Mouse (Mus musculus) thymus, postnatal 14 days (tissue): ENCODE results near the gene Gm49383.
"Not testable (repeated sequence)": the region's sequence is repeated elsewhere in the genome, so short reads cannot be mapped to it uniquely, and the experiment has no call there.

Experiments
- DNase-seq: peaks from one replicate; pipeline ENCODE4 v3.0.0; 2021

Gene Gm49383

DNA sequence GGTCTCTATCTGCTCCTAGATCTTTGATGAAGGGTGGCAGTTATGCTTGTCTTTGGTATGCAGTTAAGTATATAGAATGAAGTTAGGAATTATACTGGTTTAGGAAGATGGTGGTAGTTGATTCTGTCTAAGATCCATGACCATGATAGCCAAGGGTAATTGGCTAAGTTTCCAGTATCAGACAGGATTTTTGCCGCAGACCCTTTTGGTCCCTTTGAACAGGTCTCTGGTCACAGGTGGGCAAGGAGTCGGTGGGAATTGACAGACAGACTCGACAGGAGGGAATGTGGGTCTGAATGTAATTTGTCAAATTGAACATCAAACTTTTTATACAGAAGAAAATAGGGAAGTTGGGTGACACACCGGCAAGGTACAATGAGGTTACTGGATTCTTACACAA lies 33.3 kb downstream of the Gm49383 start:
- not testable (repeated sequence) for DNase-seq

DNA sequence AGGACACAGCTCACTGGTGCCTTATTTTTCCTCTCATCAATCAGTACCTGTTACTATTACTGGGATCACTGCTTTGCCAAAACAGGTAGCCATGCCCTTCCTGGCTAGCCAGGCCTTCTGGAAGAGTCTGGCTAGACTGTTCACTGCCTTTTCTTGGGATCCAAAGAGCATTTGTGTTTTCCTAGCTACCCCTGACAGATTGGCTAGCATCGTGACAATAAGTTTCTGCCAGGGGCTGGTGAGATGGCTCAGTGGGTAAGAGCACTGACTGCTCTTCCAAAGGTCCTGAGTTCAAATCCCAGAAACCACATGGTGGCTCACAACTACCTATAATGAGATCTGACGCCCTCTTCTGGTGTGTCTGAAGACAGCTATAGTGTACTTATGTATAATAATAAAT lies 36.2 kb downstream of the Gm49383 start:
- DNase-seq = not testable (repeated sequence)

DNA sequence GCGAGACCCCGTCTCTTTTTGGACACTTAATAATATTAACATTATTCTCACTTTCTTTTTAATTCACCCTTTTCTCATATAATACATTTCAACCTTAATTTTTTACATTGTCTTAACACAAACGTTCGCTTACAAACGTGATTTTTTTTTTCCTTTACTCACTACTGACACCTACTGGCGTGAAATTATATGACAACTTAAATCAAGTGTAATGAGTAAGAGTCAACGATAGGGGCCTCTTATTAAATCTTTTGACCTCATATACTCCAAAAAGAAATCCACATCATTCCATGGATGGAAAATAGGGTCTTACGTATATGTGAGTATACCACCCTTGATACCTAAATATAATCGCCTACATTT lies 37.3 kb downstream of the Gm49383 start:
- DNase-seq = no peak

DNA sequence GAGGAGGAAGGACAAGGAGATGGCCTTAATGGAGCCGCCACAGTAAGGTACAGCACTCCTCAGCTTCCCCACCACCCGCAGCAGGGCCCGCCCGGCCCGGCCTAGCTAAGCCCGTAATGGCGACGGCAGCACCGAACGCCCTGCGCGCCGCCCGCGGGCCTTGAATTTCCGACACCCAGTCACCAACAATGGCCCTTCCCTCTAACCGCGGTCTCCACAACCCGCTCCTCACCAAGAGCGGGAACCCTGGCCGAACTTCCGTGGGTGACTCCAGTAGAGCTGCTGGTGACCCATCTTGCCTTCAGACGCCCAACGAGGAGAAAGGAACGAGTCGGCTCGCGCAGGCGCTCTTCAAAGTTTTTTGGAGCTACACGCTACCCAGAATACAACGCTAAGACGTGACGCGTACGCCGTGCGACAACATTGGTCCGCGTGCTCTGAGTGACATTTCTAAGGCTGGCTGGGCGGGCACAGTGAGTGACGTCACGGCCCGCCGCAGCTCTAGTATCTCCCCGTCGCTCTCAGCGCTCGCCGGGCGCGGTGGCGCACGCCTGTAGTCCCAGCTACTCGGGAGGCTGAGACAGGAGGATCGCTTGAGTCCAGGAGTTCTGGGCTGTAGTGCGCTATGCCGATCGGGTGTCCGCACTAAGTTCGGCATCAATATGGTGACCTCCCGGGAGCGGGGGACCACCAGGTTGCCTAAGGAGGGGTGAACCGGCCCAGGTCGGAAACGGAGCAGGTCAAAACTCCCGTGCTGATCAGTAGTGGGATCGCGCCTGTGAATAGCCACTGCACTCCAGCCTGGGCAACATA lies 37.9 kb downstream of the Gm49383 start, which contains the start of gene Rps29:
Gene Rps29, minus strand, starts transcription at position 422 of the 813 bp plus-strand sequence.
- peak; percentile 96 for DNase-seq

DNA sequence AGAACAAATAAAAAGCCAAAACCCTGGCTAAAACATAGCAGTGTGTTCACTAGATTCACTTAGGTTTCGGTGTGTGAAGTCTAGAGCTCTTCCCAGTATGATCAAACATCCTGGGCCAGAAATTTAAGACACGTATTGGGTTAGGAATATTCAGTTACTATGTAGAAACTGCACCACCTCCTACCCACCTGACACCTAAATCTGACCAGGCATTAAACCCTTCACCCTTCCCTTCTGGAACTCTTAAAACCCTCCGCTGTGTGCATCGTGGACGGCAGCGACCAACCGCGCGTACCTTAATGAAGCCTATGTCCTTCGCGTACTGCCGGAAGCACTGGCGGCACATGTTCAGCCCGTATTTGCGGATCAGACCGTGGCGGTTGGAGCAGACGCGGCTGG lies 38.5 kb downstream of the Gm49383 start:
- no peak for DNase-seq

DNA sequence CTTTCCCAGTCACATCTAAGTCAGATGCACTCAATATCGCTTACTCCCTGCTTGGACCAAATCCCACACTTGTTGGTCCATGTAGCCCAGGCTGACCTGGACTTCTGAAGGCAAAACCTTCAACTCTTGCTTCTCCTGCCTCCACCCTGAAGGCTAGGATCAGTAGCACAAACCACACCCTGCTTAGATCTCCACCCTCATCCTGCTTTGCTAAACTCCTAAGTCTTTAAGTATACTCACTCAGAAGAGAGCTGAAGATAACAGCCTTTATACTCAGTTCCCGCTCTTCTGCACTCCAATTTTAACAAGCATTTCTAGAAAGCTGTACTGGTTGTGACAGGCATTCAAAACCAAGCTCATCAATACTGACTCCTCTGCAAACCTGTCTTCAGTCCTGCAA lies 39.8 kb downstream of the Gm49383 start:
- DNase-seq = no peak

DNA sequence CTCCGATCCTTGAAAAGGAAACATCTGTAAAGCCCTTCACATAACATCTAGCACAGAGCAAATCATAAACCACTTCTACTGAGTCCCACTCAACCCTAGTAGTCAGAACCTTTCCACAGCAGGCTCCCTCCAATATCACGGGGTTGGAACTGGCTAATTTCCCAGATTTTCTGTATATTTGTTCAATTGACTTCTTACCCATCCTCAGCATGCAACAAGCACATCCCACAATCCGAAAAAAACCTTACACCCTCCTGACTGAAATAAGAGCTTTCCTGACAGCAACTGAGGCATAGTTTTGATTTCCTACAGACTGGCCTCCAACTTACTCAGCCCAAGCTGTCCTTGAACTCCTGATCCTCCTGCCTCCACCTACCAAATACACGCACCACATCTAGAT lies 40.5 kb downstream of the Gm49383 start:
- DNase-seq = no peak

DNA sequence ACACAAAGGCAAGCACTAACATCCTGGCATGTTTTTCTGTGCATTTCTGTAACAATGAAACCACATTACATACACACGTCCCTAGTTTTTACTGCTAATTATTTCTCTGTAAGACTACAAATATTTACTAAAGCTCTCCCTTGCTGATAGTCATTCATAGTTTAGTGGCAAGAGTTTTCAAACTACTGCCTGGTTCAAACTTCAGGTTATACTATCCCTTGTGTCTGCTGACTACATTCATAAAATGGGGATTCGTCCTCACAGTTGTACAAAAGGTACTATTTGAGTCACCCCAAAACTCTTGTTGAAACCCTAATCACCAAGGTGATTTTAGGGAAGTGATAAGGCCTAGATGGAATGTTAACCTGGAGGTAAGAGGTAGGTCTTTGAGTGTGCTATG lies 41.0 kb downstream of the Gm49383 start:
- no peak for DNase-seq

DNA sequence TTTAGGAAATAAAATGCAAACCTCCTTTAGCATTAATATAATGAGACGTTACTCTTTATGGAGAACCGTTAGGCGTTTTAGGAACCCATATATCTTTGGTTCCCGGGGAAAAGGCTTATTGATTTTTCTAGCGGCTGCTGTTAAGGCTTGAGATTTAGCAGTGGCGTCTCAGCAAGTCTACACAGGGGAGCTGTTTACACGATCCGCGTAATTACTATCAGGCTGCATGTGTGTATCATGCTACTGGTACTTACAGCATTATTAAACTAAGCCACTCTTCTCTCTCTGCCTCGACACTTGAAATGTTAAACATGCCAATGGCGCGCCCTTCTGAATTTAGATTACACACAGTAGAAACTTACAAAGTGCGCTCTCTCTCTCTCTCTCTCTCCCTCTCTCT lies 46.9 kb downstream of the Gm49383 start:
- no peak for DNase-seq

DNA sequence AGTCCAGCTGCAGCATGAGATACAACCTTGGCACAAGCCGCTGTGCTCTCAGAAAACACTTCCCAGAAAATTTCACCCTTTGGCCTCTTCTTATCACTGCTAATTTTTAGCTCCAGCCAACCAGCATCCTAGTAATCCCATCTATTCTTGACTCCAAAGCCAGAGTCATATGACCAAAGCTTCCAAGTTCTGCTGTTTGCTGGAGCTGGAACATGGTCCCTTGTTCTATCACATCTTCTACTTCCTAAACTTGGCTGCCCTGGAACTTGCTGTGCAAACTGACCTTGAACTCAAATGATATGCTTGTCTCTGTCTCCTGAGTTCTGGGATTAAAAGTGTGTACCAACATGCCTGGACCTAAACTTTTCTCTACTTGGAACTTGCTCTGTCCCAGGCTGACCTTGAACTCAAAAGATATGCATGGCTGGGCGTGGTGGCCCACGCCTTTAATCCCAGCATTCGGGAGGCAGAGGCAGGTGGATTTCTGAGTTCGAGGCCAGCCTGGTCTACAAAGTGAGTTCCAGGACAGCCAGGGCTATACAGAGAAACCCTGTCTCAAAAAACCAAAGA lies 49.7 kb downstream of the Gm49383 start:
- DNase-seq = no peak

DNA sequence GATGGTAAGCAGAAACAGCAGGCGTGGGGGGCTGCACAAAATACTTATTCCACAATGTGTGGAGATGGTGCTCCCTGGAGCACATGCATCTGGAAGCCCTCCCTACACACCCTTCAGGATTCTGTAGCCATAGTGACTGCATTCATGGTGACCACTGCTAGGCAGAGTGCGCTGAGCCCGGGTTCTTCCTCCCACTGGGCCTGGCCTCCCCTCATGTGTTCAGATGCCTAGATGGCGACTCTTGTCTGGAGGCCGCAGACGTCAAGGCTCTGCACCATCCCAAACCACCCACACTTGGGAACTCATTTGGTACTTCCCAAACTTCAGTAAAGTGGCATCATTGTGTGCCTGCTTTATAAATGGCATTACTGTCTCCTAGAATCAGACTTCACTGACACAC lies 53.4 kb downstream of the Gm49383 start:
- DNase-seq = no peak

DNA sequence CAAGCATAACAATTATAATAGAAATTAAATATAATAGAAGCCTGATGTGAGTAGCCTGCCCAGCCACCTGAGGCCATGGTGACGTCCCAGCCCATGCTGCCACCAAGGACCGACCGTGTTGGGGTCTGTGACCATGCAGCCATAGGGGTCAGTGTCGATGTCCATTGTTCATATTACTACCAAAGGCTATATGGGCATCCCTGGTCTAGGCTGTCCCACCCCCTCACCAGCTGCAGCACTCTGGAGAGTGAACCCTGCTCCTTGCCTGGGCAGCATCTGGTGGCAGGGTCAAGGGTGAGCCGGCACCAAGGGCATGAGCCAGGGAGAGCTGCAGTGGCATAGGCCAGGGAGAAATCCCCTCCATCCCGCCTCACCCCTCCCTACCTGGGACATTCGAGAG lies 57.1 kb downstream of the Gm49383 start:
- DNase-seq = no peak

DNA sequence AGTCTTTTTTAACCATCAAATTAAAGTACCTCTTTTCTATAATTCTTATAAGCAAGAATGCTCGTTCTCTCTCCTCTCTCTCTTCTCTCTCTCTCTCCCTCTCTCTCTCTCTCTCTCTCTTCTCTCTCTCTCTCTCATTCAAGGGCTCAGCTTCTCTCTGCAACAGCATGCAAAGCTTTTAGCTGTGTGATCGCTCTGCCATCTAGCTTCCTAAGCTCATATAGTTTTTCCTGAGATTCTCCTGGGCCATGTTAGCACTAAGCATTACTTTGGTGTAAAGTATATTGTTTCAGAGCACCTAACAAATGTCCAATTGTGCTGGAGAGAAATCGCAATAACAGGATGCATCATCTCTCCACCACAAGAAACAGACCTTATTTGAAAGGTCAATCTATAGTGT lies 57.7 kb downstream of the Gm49383 start:
- DNase-seq = no peak
